Mouse (Mus musculus) olfactory bulb, adult 2 months (tissue): ENCODE measurements around the gene Immp2l.

ENCODE experiments used
- CTCF ChIP-seq: fragments of 200-500 bp; IDR thresholded peaks from 2 replicates; pipeline ENCODE4 v1.5.1; 2012; ENCODE audit warnings: low read depth, mild to moderate bottlenecking, low read length, moderate library complexity; ENCODE audit not compliant: insufficient read depth
- POLR2A ChIP-seq: fragments of 200-500 bp; IDR thresholded peaks from 2 replicates; pipeline ENCODE4 v1.6.1; 2012; ENCODE audit warnings: mild to moderate bottlenecking, low read depth, low read length, moderate library complexity; ENCODE audit not compliant: insufficient read depth

- no peak for TF ChIP-seq CTCF
- no peak for TF ChIP-seq POLR2A
These were observed 459.3 kb downstream of the Immp2l start for GRCm38 (mm10) chr12:41483091-41483592.
